Mouse (Mus musculus) testis, adult 2 months (tissue): ENCODE results near the gene Rtl10.

Source experiments
- CTCF ChIP-seq: fragments of 200-500 bp; IDR thresholded peaks from 2 replicates; pipeline ENCODE4 v1.5.1; 2012; ENCODE audit warnings: low read depth, mild to moderate bottlenecking, inconsistent platforms, low read length, moderate library complexity; ENCODE audit not compliant: control insufficient read depth, insufficient read depth, insufficient replicate concordance
- POLR2A ChIP-seq: fragments of 200-500 bp; IDR thresholded peaks from 2 replicates; pipeline ENCODE4 v1.6.1; 2012; ENCODE audit warnings: low read depth, mild to moderate bottlenecking, inconsistent platforms, low read length, moderate library complexity; ENCODE audit not compliant: control insufficient read depth

DNA sequence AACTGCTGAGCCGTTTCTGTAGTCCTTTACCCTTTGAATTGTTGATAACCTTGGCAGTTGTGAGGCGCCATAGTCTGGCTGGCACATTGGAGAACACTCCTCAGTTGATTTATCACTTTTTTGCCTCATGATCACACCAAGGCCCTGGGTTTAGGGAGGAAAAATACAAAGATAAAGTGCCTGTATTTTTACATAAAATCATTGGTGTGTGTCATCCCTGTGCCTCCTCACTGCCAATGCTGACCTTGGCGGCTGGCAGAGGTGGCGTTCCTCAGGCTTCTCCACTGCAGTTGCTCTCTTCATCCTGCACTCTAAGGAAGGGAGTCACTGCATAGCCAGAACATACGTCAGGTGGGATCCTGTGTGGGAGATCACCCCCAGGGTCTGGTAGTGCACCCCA lies 13.0 kb downstream of the Rtl10 start:
- TF ChIP-seq POLR2A (no peak), CTCF (no peak)
